Mouse (Mus musculus) frontal cortex, postnatal 36 days (tissue): ENCODE data around the gene Atp2a2.
A peak's percentile ranks its signal among the peaks of the same experiment; 100 is the strongest.
"Not testable (repeated sequence)": the region's sequence is repeated elsewhere in the genome, so short reads cannot be mapped to it uniquely, and the experiment has no call there.

Experiments
- DNase-seq, 2 experiments: peaks; one replicate each; pipeline ENCODE4 v3.0.0; 2022; ENCODE audit warnings: low spot score in 2 of 2

Gene Atp2a2

GRCm38 (mm10) chr5:122453188-122453587 lies 48.8 kb downstream of the Atp2a2 start:
- DNase-seq = no peak

GRCm38 (mm10) chr5:122452194-122452593 lies 49.8 kb downstream of the Atp2a2 start:
- no peak for DNase-seq

DNA sequence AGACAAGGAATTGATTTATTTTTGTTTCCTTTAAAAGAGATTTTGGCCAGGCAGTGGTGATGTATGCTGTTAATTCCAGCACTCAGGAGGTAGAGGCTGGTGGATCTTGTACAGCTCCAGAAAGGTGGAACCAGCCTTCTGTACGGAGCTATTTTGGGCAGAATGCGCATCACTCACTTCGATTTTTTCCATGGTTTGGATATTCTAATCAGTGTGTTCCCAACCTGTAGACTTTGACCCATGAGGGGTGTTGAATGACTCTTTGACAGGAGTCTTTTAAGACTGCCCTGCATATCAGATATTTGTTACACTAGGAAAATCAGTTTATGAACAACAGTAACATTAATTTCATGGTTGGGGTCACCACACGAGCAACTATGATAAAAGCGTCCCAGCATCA lies 50.7 kb downstream of the Atp2a2 start:
- DNase-seq = no peak

GRCm38 (mm10) chr5:122450913-122451317 lies 51.1 kb downstream of the Atp2a2 start:
- DNase-seq = no peak

- no peak for DNase-seq
Measured at GRCm38 (mm10) chr5:122449946-122450345, 52.1 kb downstream of the Atp2a2 start.

DNA sequence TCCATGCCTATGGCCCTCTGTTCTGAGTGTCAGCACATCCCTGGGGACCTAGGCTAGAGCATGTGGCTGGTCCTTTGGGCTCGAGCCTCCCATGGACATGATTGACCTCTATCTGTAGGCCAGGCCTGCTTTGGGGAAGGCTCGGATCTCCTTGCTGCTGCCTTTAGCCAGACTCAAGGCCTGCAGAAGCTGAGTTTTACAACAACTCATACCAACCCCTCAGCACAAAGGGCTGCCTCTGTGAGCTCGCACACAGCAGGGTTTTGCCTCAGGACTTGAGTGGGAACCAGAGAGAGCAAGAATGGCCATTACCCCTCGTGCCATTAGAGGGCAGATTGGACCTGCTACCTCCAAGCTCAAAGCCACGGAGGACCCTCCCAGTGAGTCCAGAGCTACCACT lies 53.2 kb downstream of the Atp2a2 start:
- no peak for DNase-seq

DNA sequence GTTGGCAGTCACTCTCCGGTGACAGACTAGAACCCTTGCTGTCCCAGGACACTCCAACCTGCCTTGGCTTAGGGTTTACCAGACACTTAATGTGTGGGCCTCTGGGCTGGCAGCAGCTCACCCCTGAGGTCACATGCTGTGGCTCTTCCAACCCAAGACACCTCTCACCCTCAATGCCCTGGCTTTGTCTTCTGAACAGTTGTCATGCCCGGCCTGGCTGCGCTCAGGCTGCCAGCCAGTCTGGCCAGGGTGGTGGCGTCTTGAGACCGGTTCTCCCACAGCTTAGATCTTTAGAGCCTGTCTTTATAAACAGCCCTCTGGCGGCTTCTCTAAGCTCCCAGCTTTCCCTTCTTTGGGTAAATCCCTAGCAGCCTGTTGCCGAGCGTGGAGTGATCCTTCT lies 54.2 kb downstream of the Atp2a2 start:
- DNase-seq = no peak

- DNase-seq = no peak
Measured at GRCm38 (mm10) chr5:122445051-122445610, 56.9 kb downstream of the Atp2a2 start.

GRCm38 (mm10) chr5:122444492-122444891 lies 57.5 kb downstream of the Atp2a2 start:
- no peak for DNase-seq

- no peak for DNase-seq
Measured at GRCm38 (mm10) chr5:122440095-122440630, 61.9 kb downstream of the Atp2a2 start.

GRCm38 (mm10) chr5:122439400-122440094 lies 62.5 kb downstream of the Atp2a2 start:
- no peak for DNase-seq

- DNase-seq = no peak
Measured at GRCm38 (mm10) chr5:122434541-122434940, 67.5 kb downstream of the Atp2a2 start.

- DNase-seq = no peak
Measured at GRCm38 (mm10) chr5:122431221-122431620, 70.8 kb downstream of the Atp2a2 start.

GRCm38 (mm10) chr5:122430036-122430775 lies 71.8 kb downstream of the Atp2a2 start:
- DNase-seq = no peak

DNA sequence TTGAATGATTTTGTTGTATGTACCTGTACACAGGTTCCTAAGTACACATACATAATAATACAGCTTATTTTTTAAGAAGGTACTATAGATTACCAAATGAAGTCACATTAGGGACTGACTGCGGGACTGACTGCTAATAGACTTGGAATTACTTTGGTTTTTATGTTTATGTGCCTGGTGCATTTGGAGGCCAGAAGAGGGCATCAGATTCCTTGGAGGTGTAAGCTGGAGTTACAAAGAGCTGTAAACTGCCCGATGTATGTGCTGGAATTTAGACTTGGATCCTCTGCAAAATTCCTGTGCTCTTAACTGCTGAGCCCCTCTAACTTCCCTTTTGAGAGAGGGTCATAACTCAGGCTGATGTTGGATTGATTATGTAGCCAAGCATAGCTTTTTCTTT lies 76.5 kb downstream of the Atp2a2 start:
- no peak for DNase-seq

DNA sequence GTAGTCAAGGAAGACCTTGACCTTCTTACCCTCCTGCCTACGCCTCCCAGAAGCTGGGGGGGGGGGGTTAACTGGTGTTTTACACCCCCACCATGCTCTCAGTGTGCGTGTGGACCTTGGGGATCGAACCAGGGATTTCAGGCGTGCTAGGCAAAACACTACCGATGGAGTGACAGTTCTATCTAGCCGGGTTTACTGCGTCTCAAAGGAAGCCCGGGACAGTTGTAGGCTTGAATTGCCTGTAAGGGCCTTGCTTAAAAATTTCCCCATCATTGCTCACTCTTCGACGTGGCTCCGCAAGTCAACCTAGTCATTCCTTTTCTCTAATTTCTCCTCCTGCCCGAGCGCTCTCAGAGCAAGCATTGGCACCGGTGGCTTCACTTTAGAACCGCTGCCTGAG lies 78.9 kb downstream of the Atp2a2 start:
- no peak for DNase-seq

GRCm38 (mm10) chr5:122422071-122422964 lies 79.7 kb downstream of the Atp2a2 start:
- DNase-seq = peak; percentile 91

- DNase-seq = no peak
Measured at GRCm38 (mm10) chr5:122421271-122422068, 80.6 kb downstream of the Atp2a2 start, which contains the start of gene Anapc7. Gene Anapc7 (plus strand): TSS chr5:122421693.

DNA sequence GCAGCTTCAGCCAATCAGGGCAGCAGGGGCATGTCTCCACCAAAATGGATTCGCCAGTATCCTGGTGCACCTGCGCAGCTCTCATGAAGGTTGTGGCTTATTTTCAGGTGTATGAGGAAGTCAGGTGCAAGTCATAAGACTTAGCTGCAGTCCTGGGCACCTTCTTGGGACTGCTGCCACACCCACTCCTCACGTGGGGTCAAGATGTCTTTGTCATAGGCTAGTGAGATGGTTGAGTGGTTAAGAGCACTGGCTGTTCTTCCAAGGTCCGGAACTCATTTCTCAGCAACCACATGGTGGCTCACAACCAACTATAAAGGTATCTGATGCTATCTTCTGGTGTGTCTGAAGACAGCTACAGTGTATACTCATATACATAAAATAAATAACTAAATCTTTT lies 81.3 kb downstream of the Atp2a2 start:
- DNase-seq = not testable (repeated sequence)

DNA sequence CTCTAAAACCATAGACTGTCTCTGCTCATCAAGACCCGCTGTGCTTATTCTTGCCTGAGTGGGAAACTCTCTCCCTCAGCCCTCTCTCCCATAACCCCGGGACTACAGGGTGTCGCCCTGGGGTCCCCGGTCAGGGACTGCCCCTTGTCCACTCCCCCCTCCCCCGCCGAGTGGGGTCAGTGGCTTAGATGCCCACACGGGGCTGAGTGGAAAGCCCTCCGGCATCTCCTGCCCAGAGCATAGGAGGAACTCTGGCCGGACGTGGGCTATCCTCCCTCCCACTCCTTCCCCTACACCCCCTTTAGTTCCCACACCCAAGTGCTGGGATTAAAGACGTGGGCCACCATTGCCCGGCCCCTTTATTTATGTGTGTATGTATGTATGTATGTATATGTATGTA lies 86.6 kb downstream of the Atp2a2 start:
- DNase-seq = no peak

GRCm38 (mm10) chr5:122414351-122414750 lies 87.7 kb downstream of the Atp2a2 start:
- no peak for DNase-seq
